Mouse (Mus musculus): ENCODE data around the gene Abcg8. TPM values are rescaled to one million over a fixed set of nuclear protein-coding genes. Genes with fewer than 3 reads are reported as not detected.

The Abcg8 gene
- total and polyA plus RNA-seq, 3 experiments = 0.04 TPM; not detected in 2

DNA sequence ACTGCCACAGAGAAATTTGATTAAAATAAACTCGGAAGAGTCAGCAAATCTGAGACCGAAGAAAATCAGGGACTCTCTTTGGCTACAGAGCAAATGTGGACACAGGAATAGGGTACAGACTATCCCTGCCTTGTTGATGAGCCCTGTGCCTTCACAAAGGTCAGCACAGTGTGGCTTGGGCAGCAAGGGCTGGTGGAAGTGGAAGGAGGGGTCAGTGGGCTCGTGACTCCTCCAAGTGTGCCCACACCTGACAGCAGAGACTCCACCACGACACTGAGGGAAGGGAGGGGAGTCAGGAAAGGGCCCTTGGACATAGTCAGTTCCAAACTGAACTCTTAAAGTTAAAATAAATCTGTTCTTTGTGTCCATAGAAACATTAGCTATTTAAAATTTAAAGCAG lies 38.8 kb downstream of the Abcg8 start:
- Histone ChIP-seq H3K27me3 (replicated peaks) (no peaks in the 10 kb centered on the region), H3K27ac (ENCODE audit: insufficient read depth, low read depth) (peak overlapping the region; percentile 27; the same call in 1 of the 2 replicates), H3K4me1 (ENCODE audit: control insufficient read depth in 1 of 2, insufficient read depth in 2 of 2) (peaks cover 11 to 47% of the 10 kb centered on the region in 2 experiments), H3K36me3 (replicated peaks in 1 of 2; ENCODE audit: control insufficient read depth in 1 of 2, insufficient read depth in 1 of 2, low read length in 1 of 2) (peaks cover 16 to 70% of the 10 kb centered on the region in 2 experiments), H3K9ac (ENCODE audit: insufficient read depth, low read depth) (no peak overlapping the region), H3K4me2 (ENCODE audit: insufficient read depth, low read depth, poor library complexity, severe bottlenecking) (peak overlapping the region; percentile 96; the same call in 1 of the 2 replicates), H3K79me2 (replicated peaks; ENCODE audit: control insufficient read depth, extremely low read depth, insufficient read depth, poor library complexity, severe bottlenecking) (no peaks in the 10 kb centered on the region), H3K9me3 (replicated peaks; ENCODE audit: low read length) (no peaks in the 10 kb centered on the region), H3K4me3 (replicated peaks in 1 of 3; ENCODE audit: low read depth in 2 of 3, low read length in 2 of 3, poor library complexity in 1 of 3) (no peak overlapping the region)
- TF ChIP-seq RCOR1 (conservative IDR thresholded peaks at IDR 0.05; ENCODE audit: low read depth, low read length) (no peak), ELF1 (IDR thresholded peaks at IDR 0.05; ENCODE audit: low read depth, low read length) (no peak), TCF12 (IDR thresholded peaks at IDR 0.05; ENCODE audit: low read depth, low read length) (no peak), MAFK (IDR thresholded peaks at IDR 0.05; ENCODE audit: insufficient replicate concordance, low read length) (no peak), MXI1 (IDR thresholded peaks at IDR 0.05; ENCODE audit: low read depth, low read length) (no peak), JUND (conservative IDR thresholded peaks at IDR 0.05; ENCODE audit: low read depth, low read length) (no peak), ZKSCAN1 (IDR thresholded peaks at IDR 0.05; ENCODE audit: borderline replicate concordance, low read depth, low read length) (no peak), EP300 (IDR thresholded peaks at IDR 0.05; ENCODE audit: low read length) (no peak), CTCF (conservative IDR thresholded peaks at IDR 0.05 in 1 of 2, IDR thresholded peaks at IDR 0.05 in 1 of 2; ENCODE audit: low read depth in 2 of 2, low read length in 2 of 2) (no peak), ZNF384 (IDR thresholded peaks at IDR 0.05; ENCODE audit: low read depth, low read length) (no peak)
- no peak for DNase-seq (ENCODE audit: extremely low read depth)
- in situ Hi-C loops (cut with MboI; ENCODE audit: low pct_ligation_motif_present, low pct_unique_long_range_greater_than_20kb, low sequenced_read_pairs) = no loop called here
- dilution Hi-C loops (cut with MboI; ENCODE audit: extremely low pct_ligation_motif_present, extremely low pct_unique_long_range_greater_than_20kb, low sequenced_read_pairs) = no loop called here

DNA sequence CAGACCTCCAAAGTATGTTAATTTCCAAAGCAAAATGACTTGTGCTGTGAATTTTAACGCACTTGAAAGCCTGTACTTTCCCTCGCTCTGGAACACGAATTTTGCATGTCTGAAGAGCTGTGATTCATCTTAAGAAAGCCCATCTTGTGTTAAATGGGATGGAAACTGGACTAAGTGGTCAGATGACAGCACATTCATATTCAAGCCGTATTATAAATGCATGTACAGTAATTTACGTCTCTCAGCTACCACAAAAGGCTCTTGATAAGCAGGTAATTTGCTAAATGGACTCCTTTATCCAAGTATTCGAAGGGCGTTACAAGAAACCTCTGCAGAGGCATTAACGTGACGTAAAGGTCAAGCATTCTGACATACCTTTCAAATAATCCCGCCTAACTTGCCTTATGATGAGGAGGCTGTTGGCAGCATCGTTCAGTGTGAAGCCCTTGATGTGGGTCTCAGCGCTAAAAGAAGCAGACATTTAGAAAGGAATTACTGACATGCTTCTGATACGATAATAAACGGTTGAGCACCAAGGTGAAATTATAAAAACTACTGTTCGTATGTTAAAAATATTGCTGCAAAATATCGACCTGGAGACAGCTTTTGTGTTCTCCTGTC lies 40.3 kb downstream of the Abcg8 start:
- dilution Hi-C loops (cut with MboI; ENCODE audit: extremely low pct_ligation_motif_present, extremely low pct_unique_long_range_greater_than_20kb, low sequenced_read_pairs) (no loop called here), in situ Hi-C loops (cut with MboI; ENCODE audit: low pct_ligation_motif_present, low pct_unique_long_range_greater_than_20kb, low sequenced_read_pairs) (no loop called here)
- peak overlapping the region; percentile 75; the same call in 1 of the 2 replicates for H3K9ac ChIP-seq (ENCODE audit: insufficient read depth, low read depth)
- no peaks in the 10 kb centered on the region for H3K79me2 ChIP-seq (replicated peaks; ENCODE audit: control insufficient read depth, extremely low read depth, insufficient read depth, poor library complexity, severe bottlenecking)
- DNase-seq (ENCODE audit: extremely low read depth) = peak; percentile 45
- H3K4me3 ChIP-seq (replicated peaks in 1 of 3; ENCODE audit: low read depth in 2 of 3, low read length in 2 of 3, poor library complexity in 1 of 3) = no peak overlapping the region
- no peaks in the 10 kb centered on the region for H3K9me3 ChIP-seq (replicated peaks; ENCODE audit: low read length)
- TF ChIP-seq POLR2A (IDR thresholded peaks at IDR 0.05; ENCODE audit: low read depth, low read length) (no peak), MEF2A (IDR thresholded peaks at IDR 0.05; ENCODE audit: borderline replicate concordance, low read depth, low read length) (0 out of 2 replicates have a peak, but pooled peaks have one; percentile 45), CHD1 (IDR thresholded peaks at IDR 0.05; ENCODE audit: low read depth, low read length) (peak; percentile 65; the same call in 1 of the 2 replicates), SIN3A (IDR thresholded peaks at IDR 0.05; ENCODE audit: low read length) (peak; percentile 62), PAX5 (IDR thresholded peaks at IDR 0.05; ENCODE audit: low read length) (no peak), ETS1 (conservative IDR thresholded peaks at IDR 0.05; ENCODE audit: low read depth, low read length) (peak; percentile 75), MXI1 (IDR thresholded peaks at IDR 0.05; ENCODE audit: low read depth, low read length) (peak; percentile 41; the same call in 1 of the 2 replicates), BHLHE40 (IDR thresholded peaks at IDR 0.05; ENCODE audit: low read depth, low read length) (peak; percentile 78), ZKSCAN1 (IDR thresholded peaks at IDR 0.05; ENCODE audit: borderline replicate concordance, low read depth, low read length) (no peak), MYC (IDR thresholded peaks at IDR 0.05; ENCODE audit: low read depth, low read length) (peak; percentile 19; the same call in 1 of the 2 replicates), EP300 (IDR thresholded peaks at IDR 0.05; ENCODE audit: low read length) (peak; percentile 88), HCFC1 (IDR thresholded peaks at IDR 0.05; ENCODE audit: low read depth, low read length) (no peak), JUND (conservative IDR thresholded peaks at IDR 0.05; ENCODE audit: low read depth, low read length) (peak; percentile 75; the same call in 1 of the 2 replicates), RAD21 (IDR thresholded peaks at IDR 0.05; ENCODE audit: low read depth, low read length) (no peak), MAZ (IDR thresholded peaks at IDR 0.05; ENCODE audit: low read depth, low read length) (0 out of 2 replicates have a peak, but pooled peaks have one; percentile 37), MAX (IDR thresholded peaks at IDR 0.05; ENCODE audit: low read length) (0 out of 2 replicates have a peak, but pooled peaks have one; percentile 42), IRF4 (IDR thresholded peaks at IDR 0.05; ENCODE audit: low read depth, low read length) (peak; percentile 93), ZNF384 (IDR thresholded peaks at IDR 0.05; ENCODE audit: low read depth, low read length) (no peak), RCOR1 (conservative IDR thresholded peaks at IDR 0.05; ENCODE audit: low read depth, low read length) (peak; percentile 85), MAFK (IDR thresholded peaks at IDR 0.05; ENCODE audit: insufficient replicate concordance, low read length) (peak; percentile 51; the same call in 1 of the 2 replicates), JUN (IDR thresholded peaks at IDR 0.05; ENCODE audit: insufficient read depth, low read depth, low read length) (peak; percentile 61; the same call in 1 of the 2 replicates), TCF12 (IDR thresholded peaks at IDR 0.05; ENCODE audit: low read depth, low read length) (0 out of 2 replicates have a peak, but pooled peaks have one; percentile 39)
- no peak overlapping the region; the same call in 1 of the 2 replicates for H3K27ac ChIP-seq (ENCODE audit: insufficient read depth, low read depth)
- peak overlapping the region; percentile 96 for H3K4me2 ChIP-seq (ENCODE audit: insufficient read depth, low read depth, poor library complexity, severe bottlenecking)
- H3K36me3 ChIP-seq (replicated peaks in 1 of 2; ENCODE audit: control insufficient read depth in 1 of 2, insufficient read depth in 1 of 2, low read length in 1 of 2) = peaks cover 14 to 71% of the 10 kb centered on the region in 2 experiments
- H3K4me1 ChIP-seq (ENCODE audit: control insufficient read depth in 1 of 2, insufficient read depth in 2 of 2) = peaks cover 11 to 58% of the 10 kb centered on the region in 2 experiments
- no peaks in the 10 kb centered on the region for H3K27me3 ChIP-seq (replicated peaks)
